Mouse (Mus musculus): ENCODE results near the gene Taar4.

Gene Taar4

GRCm38 (mm10) chr10:24008143-24008542, 47.8 kb downstream of the Taar4 start:
- no peak for DNase-seq
